Mouse (Mus musculus): ENCODE measurements around the gene Bfar.

DNA sequence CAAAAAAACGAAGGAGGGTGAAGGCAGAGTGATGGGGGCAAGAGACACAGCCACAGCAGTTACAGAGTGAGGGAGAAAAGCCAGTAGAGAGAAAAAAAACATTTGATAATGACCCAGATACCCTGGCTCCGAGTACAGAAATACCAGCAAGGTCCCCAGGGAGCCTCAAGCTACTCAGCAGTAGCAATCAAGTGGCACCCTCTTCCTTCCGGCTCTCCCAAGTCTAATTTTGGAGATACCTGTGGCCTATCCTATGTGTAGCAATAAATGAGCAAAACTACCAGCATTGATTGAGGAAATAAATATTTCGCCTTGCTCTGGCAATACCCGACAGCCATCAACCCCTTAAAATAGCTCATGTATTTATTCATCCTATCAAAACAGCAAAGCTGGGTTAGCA, 32.1 kb upstream of the Bfar start:
- no peak for TF ChIP-seq CTCF (IDR thresholded peaks at IDR 0.05; ENCODE audit: insufficient read depth, low read length)
- TF ChIP-seq POLR2A (IDR thresholded peaks at IDR 0.05; ENCODE audit: borderline replicate concordance, extremely low read depth, low read depth, low read length), result no peak

All from lung, adult 2 months (tissue).